Mouse (Mus musculus) heart, adult 2 months (tissue): Measurements from ENCODE around the gene Josd2. TPM values are rescaled to one million over a fixed set of nuclear protein-coding genes. Genes with fewer than 3 reads are reported as not detected.
A peak's percentile ranks its signal among the peaks of the same experiment; 100 is the strongest.

ENCODE experiments used
- DNase-seq, 2 experiments: peaks; one replicate each; pipeline ENCODE4 v3.0.0; 2021
- H3K27ac ChIP-seq: fragments of 200-600 bp; 2 replicates; pipeline ENCODE4 v1.8.1; 2022
- H3K27me3 ChIP-seq: fragments of 200-500 bp; 2 replicates; pipeline ENCODE4 v1.6.1; 2012; ENCODE audit warnings: mild to moderate bottlenecking, low read length, inconsistent platforms, mixed read lengths; ENCODE audit not compliant: control insufficient read depth, insufficient read depth
- H3K36me3 ChIP-seq: fragments of 200-500 bp; 2 replicates; pipeline ENCODE4 v1.6.1; 2012; ENCODE audit warnings: low read length, inconsistent platforms; ENCODE audit not compliant: control insufficient read depth, insufficient read depth
- H3K4me1 ChIP-seq: fragments of 200-500 bp; 2 replicates; pipeline ENCODE4 v1.6.1; 2011; ENCODE audit warnings: low read length; ENCODE audit not compliant: control insufficient read depth, insufficient read depth
- H3K4me3 ChIP-seq: fragments of 200-600 bp; 2 replicates; pipeline ENCODE4 v1.8.1; 2022
- H3K79me2 ChIP-seq: fragments of 200-500 bp; replicated peaks from 2 replicates; pipeline ENCODE4 v1.6.1; 2012; ENCODE audit warnings: mild to moderate bottlenecking, inconsistent platforms, low read length, moderate library complexity, mixed read lengths; ENCODE audit not compliant: control insufficient read depth, insufficient read depth
- H3K9ac ChIP-seq: fragments of 200-500 bp; 2 replicates; pipeline ENCODE4 v1.6.1; 2012; ENCODE audit warnings: low read depth, mild to moderate bottlenecking, control low read depth, inconsistent platforms, low read length, mixed read lengths
- CTCF ChIP-seq: fragments of 200-600 bp; IDR thresholded peaks from 2 replicates; pipeline ENCODE4 v1.8.1; 2022; ENCODE audit warnings: antibody characterized with exemption, mild to moderate bottlenecking, moderate library complexity
- EP300 ChIP-seq: fragments of 200-500 bp; IDR thresholded peaks from 2 replicates; pipeline ENCODE4 v1.6.1; 2011; ENCODE audit warnings: low read depth, low read length, control low read depth; ENCODE audit not compliant: insufficient read depth
- POLR2A ChIP-seq: fragments of 200-500 bp; IDR thresholded peaks from 2 replicates; pipeline ENCODE4 v1.6.1; 2011; ENCODE audit warnings: mild to moderate bottlenecking, low read depth, low read length, control low read depth; ENCODE audit not compliant: insufficient read depth
- WGBS: fragments of 180-500 bp; shearing (Covaris S2); methylation state at CpG from one replicate; pipeline ENCODE4 v1.1.7; 2018; 5-methylcytosine and 5-hydroxymethylcytosine counted together
- intact Hi-C: fragments of 180-260 bp; cut with DNase I; formaldehyde crosslinking; loops from one replicate; pipeline ENCODE4 v1.15.1; 2025
- polyA plus RNA-seq: library from polyadenylated mRNA; depleted of rRNA; stranded (reverse); fragments of >200 nt; gene quantifications from 2 replicates; pipeline ENCODE4 v1.2.3, GENCODE M21; 2012
- total RNA-seq, 2 experiments: library from RNA; stranded (reverse); gene quantifications; 2 replicates each; pipeline ENCODE4 v1.2.3; 2021

Gene Josd2
- total and polyA plus RNA-seq, 3 experiments = 139 to 242 (median 147) TPM

DNA sequence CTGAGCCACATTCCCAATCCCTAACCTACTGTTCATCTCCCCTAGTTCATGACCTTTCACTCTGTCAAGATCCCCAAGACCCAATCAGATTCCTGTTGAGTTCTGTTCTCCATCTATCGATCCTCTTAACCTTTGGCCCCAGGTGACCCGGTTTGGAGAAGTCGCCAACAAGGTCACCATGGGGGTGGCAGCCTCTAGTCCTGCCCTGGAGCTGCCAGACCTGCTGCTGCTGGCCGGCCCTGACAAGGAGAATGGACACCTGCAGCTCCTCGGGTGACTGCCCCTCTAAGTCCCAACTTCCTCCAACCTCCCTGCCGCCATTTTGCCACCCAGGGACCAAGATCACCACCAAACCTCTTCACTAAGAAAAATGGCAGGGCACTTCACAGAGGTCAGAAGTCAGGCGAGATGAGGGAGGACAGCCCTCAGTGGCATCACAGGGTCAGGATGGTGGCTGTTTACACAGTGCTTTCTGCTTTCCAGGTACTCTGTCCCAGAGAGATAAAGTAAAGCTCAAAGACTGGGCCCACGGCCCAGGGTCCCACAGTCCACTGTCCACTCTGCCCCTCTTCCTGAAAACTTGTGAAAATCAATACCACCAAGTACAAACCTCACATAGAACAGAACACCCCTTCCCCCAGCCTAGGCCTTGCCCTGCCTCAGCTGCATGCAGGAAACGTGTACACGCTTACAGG lies 29.7 kb downstream of the Josd2 start:
- TF ChIP-seq EP300 = no peak
- TF ChIP-seq CTCF = no peak
- TF ChIP-seq POLR2A = no peak
- peaks cover 6% of the 10 kb centered on the region for H3K4me1 ChIP-seq
- no peak overlapping the region for H3K27ac ChIP-seq
- H3K79me2 ChIP-seq = peaks cover 2% of the 10 kb centered on the region; the same call in 1 of the 2 replicates
- H3K4me3 ChIP-seq = no peak overlapping the region
- H3K27me3 ChIP-seq = 0 out of 2 replicates have a peak, but pooled peaks cover 2% of the 10 kb centered on the region
- H3K36me3 ChIP-seq = no peaks in the 10 kb centered on the region
- DNase-seq = no peak
- WGBS = 87% methylated on average over 10 of the region's 10 CpGs
- intact Hi-C loops = loop anchor here (1.0 kb wide), 1 partner anchor 52 kb away; no protein-coding TSS in a partner anchor
- H3K9ac ChIP-seq = no peak overlapping the region

DNA sequence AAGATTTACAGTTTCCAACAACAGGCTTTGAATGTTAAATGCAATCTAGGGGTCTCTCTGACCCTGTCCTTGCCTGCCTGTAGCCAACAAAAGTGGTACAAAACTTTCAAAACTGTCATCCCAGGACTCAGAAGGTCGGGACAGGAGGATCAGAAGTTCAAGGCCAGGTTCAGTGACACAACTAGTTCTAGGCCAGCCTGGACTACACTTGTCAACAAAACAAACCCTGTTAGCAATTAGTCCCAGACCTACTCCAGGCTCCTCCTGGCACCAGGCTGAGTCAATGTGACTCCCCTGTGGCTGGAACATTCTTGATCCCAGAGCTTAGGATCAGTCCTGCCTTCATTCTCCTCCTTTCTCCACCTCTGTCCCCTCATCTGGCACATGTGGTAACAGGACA lies 31.1 kb downstream of the Josd2 start:
- intact Hi-C loops = no loop called here

DNA sequence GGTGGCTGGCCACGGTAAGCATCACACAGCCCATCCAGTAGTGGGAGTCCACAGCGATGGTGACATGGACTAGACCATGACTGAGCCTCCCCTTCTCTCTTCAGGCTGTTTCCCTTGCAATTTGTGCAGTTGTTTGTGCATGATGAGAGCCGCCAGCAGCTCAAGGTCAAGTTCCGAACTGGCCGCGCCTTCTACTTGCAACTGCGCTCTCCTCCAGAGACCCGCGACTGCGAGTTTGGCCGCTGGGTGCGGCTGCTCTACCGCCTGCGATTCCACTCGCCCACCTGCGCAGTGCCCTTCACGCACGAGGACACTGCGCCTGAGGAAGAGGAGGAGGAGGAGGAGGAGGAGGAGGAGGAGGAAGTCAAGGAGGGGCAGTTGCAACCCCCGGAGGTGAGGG lies 32.3 kb downstream of the Josd2 start:
- Histone ChIP-seq H3K79me2 (no peaks in the 10 kb centered on the region), H3K27me3 (0 out of 2 replicates have a peak, but pooled peaks cover 2% of the 10 kb centered on the region), H3K36me3 (no peaks in the 10 kb centered on the region), H3K27ac (no peak overlapping the region), H3K4me3 (no peak overlapping the region), H3K4me1 (peaks cover 6% of the 10 kb centered on the region), H3K9ac (no peak overlapping the region)
- no peak for TF ChIP-seq CTCF
- no peak for TF ChIP-seq POLR2A
- TF ChIP-seq EP300 = no peak
- 38% methylated on average over 20 of the region's 20 CpGs for WGBS
- intact Hi-C loops = loop anchor here (2.0 kb wide), 1 partner anchor 25 kb away; the partner anchor contains the start of gene Mybpc2
- no peak for DNase-seq

More for the DNA sequence above, 31.1 kb downstream of the Josd2 start:
- 62% methylated on average over 1 of the region's 1 CpGs for WGBS
- H3K9ac ChIP-seq = no peak overlapping the region
- 0 out of 2 replicates have a peak, but pooled peaks cover 2% of the 10 kb centered on the region for H3K27me3 ChIP-seq
- H3K4me1 ChIP-seq = peaks cover 6% of the 10 kb centered on the region
- H3K4me3 ChIP-seq = no peak overlapping the region
- peaks cover 2% of the 10 kb centered on the region; the same call in 1 of the 2 replicates for H3K79me2 ChIP-seq
- no peak overlapping the region for H3K27ac ChIP-seq
- TF ChIP-seq EP300 (no peak), POLR2A (no peak), CTCF (no peak)
- H3K36me3 ChIP-seq = no peaks in the 10 kb centered on the region
- no peak for DNase-seq

DNA sequence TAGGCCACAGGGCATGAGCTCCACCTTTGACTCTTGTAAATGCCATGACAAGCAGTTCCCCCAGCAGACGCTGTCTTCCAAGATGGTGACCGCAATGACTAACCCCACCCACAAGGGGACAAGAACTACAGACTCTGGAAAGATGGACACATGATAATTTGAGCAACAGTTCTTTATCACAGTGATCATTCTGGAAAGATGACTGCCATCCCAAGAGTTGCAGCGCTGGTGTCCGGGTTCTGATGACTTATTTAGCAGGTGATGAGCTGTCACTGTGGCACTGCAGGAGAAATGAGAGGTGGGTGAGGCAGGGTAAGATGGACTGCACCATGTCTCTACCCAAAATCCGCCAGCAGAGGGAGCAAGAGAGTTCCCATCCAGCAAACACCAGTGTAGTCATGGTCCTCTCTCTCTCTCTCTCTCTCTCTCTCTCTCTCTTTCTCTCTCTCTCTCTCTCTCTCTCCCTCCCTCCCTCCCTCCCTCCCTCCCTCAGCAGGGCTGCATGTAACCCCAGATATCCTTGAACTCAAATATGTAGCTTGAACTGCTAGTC lies 33.9 kb downstream of the Josd2 start:
- Histone ChIP-seq H3K79me2 (no peaks in the 10 kb centered on the region), H3K4me3 (no peak overlapping the region), H3K36me3 (no peaks in the 10 kb centered on the region), H3K9ac (no peak overlapping the region), H3K4me1 (no peaks in the 10 kb centered on the region), H3K27ac (no peak overlapping the region), H3K27me3 (0 out of 2 replicates have a peak, but pooled peaks cover 2% of the 10 kb centered on the region)
- 32% methylated on average over 5 of the region's 5 CpGs for WGBS
- intact Hi-C loops = loop anchor here (2.0 kb wide), 1 partner anchor 23 kb away; the partner anchor contains the start of gene Mybpc2
- DNase-seq = peak; percentile 54 to 70
- TF ChIP-seq POLR2A (no peak), EP300 (0 out of 2 replicates have a peak, but pooled peaks have one; percentile 34), CTCF (peak; percentile 72)

DNA sequence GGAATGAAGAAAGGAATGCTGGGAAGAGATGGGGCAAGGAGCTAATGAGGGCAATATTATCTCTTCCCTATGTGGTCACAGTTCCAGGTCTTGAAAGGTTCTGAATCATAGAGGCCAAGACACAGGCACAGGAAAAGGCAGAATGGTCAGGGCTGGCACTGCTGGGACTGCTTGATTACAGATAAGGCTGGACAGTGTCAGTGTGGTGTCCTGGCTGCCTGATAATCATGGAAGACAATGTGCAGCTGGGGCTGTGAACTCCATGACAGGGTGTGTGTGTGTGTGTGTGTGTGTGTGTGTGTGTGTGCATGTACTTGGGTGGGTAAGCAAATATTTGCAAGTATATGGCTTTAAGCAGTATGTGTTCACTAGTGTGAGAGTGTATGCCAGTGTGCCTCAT lies 39.7 kb downstream of the Josd2 start:
- DNase-seq = no peak
- Histone ChIP-seq H3K27me3 (no peaks in the 10 kb centered on the region; the same call in 1 of the 2 replicates), H3K79me2 (no peaks in the 10 kb centered on the region), H3K27ac (no peak overlapping the region), H3K4me1 (no peaks in the 10 kb centered on the region), H3K9ac (no peak overlapping the region), H3K4me3 (no peak overlapping the region), H3K36me3 (no peaks in the 10 kb centered on the region)
- intact Hi-C loops = no loop called here
- TF ChIP-seq POLR2A = no peak
- no peak for TF ChIP-seq EP300
- TF ChIP-seq CTCF = no peak
